Mouse (Mus musculus) intestine, embryonic 15.5 days (tissue): ENCODE measurements around the gene Hfm1. TPM values are rescaled to one million over a fixed set of nuclear protein-coding genes. Genes with fewer than 3 reads are reported as not detected.
A peak's percentile ranks its signal among the peaks of the same experiment; 100 is the strongest.

Experiments used
- ATAC-seq: fragments of 200-750 bp; cut with Nextera tagmentation; 2 replicates; pipeline ENCODE4 v1.8.0; 2017; ENCODE audit warnings: moderate TSS enrichment, moderate library complexity
- H3K27ac ChIP-seq: fragments of 300-500 bp; sonication (generic); 2 replicates; pipeline ENCODE4 v1.5.1; 2015; ENCODE audit warnings: mild to moderate bottlenecking, inconsistent platforms
- H3K27me3 ChIP-seq: fragments of 300-500 bp; sonication (generic); replicated peaks from 2 replicates; pipeline ENCODE4 v1.6.1; 2015; ENCODE audit warnings: inconsistent platforms
- H3K36me3 ChIP-seq: fragments of 300-500 bp; sonication (generic); 2 replicates; pipeline ENCODE4 v1.6.1; 2015; ENCODE audit warnings: inconsistent platforms
- H3K4me1 ChIP-seq: fragments of 300-500 bp; sonication (generic); replicated peaks from 2 replicates; pipeline ENCODE4 v1.6.1; 2015; ENCODE audit warnings: inconsistent platforms
- H3K4me2 ChIP-seq: fragments of 300-500 bp; sonication (generic); replicated peaks from 2 replicates; pipeline ENCODE4 v1.6.1; 2015; ENCODE audit warnings: mild to moderate bottlenecking, inconsistent platforms
- H3K4me3 ChIP-seq: fragments of 300-500 bp; sonication (generic); replicated peaks from 2 replicates; pipeline ENCODE4 v1.5.1; 2015; ENCODE audit warnings: inconsistent platforms
- H3K9ac ChIP-seq: fragments of 300-500 bp; sonication (generic); 2 replicates; pipeline ENCODE4 v1.6.1; 2015; ENCODE audit warnings: inconsistent platforms
- H3K9me3 ChIP-seq: fragments of 300-500 bp; sonication (generic); 2 replicates; pipeline ENCODE4 v1.6.1; 2016; ENCODE audit warnings: inconsistent platforms
- WGBS: fragments of 180-500 bp; shearing (Covaris S2); methylation state at CpG from one replicate; pipeline ENCODE4 v1.1.7; 2015; 5-methylcytosine and 5-hydroxymethylcytosine counted together
- polyA plus RNA-seq: library from polyadenylated mRNA; unstranded; fragments of >200 nt; fragmentation: Nextera tagmentation; extraction: Ambion mirVana; gene quantifications from 2 replicates; pipeline ENCODE4 v1.2.1, GENCODE M21; 2015

Gene Hfm1
- polyA plus RNA-seq, 1 experiment from 2014 or later = 1.2 TPM

GRCm38 (mm10) chr5:106797896-106798295 lies 128.2 kb downstream of the Hfm1 start:
- H3K9me3 ChIP-seq = no peaks in the 10 kb centered on the region
- no peak overlapping the region for H3K27ac ChIP-seq
- peaks cover 7% of the 10 kb centered on the region; the same call in 1 of the 2 replicates for H3K4me1 ChIP-seq
- H3K36me3 ChIP-seq = no peaks in the 10 kb centered on the region
- peaks cover 3% of the 10 kb centered on the region; the same call in 1 of the 2 replicates for H3K27me3 ChIP-seq
- 78% methylated on average over 5 of the region's 5 CpGs for WGBS
- ATAC-seq = no peak
- no peak overlapping the region for H3K4me2 ChIP-seq
- H3K4me3 ChIP-seq = no peak overlapping the region
- H3K9ac ChIP-seq = no peak overlapping the region

GRCm38 (mm10) chr5:106791241-106791572 lies 134.9 kb downstream of the Hfm1 start:
- Histone ChIP-seq H3K27me3 (no peaks in the 10 kb centered on the region), H3K9ac (no peak overlapping the region), H3K36me3 (no peaks in the 10 kb centered on the region), H3K4me1 (no peaks in the 10 kb centered on the region), H3K4me2 (no peak overlapping the region), H3K9me3 (no peaks in the 10 kb centered on the region), H3K4me3 (no peak overlapping the region), H3K27ac (no peak overlapping the region)
- ATAC-seq = peak; percentile 70; the same call in 1 of the 2 replicates
- WGBS = 12% methylated on average over 6 of the region's 6 CpGs

- no peak overlapping the region for H3K4me3 ChIP-seq
- H3K36me3 ChIP-seq = no peaks in the 10 kb centered on the region
- H3K27me3 ChIP-seq = no peaks in the 10 kb centered on the region
- no peaks in the 10 kb centered on the region for H3K4me1 ChIP-seq
- H3K27ac ChIP-seq = no peak overlapping the region
- H3K9ac ChIP-seq = no peak overlapping the region
- ATAC-seq = no peak; the same call in 1 of the 2 replicates
- 22% methylated on average over 5 of the region's 5 CpGs for WGBS
- no peak overlapping the region for H3K4me2 ChIP-seq
- H3K9me3 ChIP-seq = no peaks in the 10 kb centered on the region
Measured at GRCm38 (mm10) chr5:106790496-106791240, 135.5 kb downstream of the Hfm1 start.

Other genes with a start within 250 kb of the Hfm1 start
- gene Zfp644, start 229.0 kb downstream of the Hfm1 start, polyA plus RNA-seq = 41.8 and 55.7 TPM in 2 replicates
- 36.1 and 36.8 TPM in 2 replicates for gene Cdc7, start 38.0 kb upstream of the Hfm1 start, polyA plus RNA-seq